In the genomic region with DNA sequence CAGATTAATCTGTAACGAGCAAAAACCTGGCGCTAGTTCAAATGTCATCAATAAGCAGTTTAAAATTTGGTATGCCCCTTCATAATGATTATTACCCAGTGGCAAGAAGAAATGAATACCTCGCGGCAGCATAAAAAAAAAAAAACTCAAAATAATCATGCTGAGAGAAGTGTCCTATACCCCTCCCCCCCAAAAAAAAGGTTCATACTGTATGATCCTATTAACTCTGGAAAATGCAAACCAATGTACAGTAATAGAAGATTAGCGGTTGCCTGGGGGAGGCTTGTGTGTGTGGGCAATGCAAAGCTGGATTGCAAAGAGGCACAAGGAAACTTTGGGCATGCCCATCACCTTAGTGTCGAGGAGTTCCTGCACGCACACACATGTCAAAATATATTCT, we compare ENCODE assay signal across 8 mouse cellular contexts. TPM values are rescaled to one million over a fixed set of nuclear protein-coding genes. Genes with fewer than 3 reads are reported as not detected.
DNase-seq lines count a peak whose midpoint lies in the region; ATAC-seq and TF ChIP-seq lines count a peak whose summit lies in the region.

Scn8a (plus strand) TSS at position 301 of the 400 bp plus-strand sequence.

- peaks cover 57% of the 10 kb centered on the region for H3K27me3 ChIP-seq in kidney, embryonic 15.5 days
- H3K27me3 ChIP-seq in embryonic facial prominence, embryonic 10.5 days (replicated peaks; ENCODE audit: low read depth, poor library complexity, severe bottlenecking) = peaks cover 59% of the 10 kb centered on the region
- H3K27me3 ChIP-seq in hindbrain, postnatal 0 days (ENCODE audit: insufficient read depth, low read length) = no peaks in the 10 kb centered on the region
- peaks cover 13% of the 10 kb centered on the region for H3K27me3 ChIP-seq in midbrain, embryonic 11.5 days (ENCODE audit: control insufficient read depth, insufficient read depth, low read length)

- no peaks in the 10 kb centered on the region for H3K9me3 ChIP-seq in kidney, embryonic 15.5 days (replicated peaks)
- H3K9me3 ChIP-seq in embryonic facial prominence, embryonic 10.5 days = peaks cover 7% of the 10 kb centered on the region; the same call in 1 of the 2 replicates
- no peaks in the 10 kb centered on the region for H3K9me3 ChIP-seq in hindbrain, postnatal 0 days (ENCODE audit: low read length)
- no peaks in the 10 kb centered on the region for H3K9me3 ChIP-seq in midbrain, embryonic 11.5 days (ENCODE audit: control insufficient read depth, low read length)

- TF ChIP-seq CTCF in hindbrain, postnatal 0 days (IDR thresholded peaks at IDR 0.05; ENCODE audit: low read depth) = no peak

- H3K4me2 ChIP-seq in kidney, embryonic 15.5 days = peak within 1 kb of the TSS; percentile 92
- peak within 1 kb of the TSS; percentile 61 for H3K4me2 ChIP-seq in hindbrain, postnatal 0 days (ENCODE audit: low read depth, low read length)
- peak within 1 kb of the TSS; percentile 50 for H3K4me2 ChIP-seq in midbrain, embryonic 11.5 days

- peak within 1 kb of the TSS; percentile 38; the same call in 1 of the 2 replicates for H3K9ac ChIP-seq in kidney, embryonic 15.5 days
- peak within 1 kb of the TSS; percentile 86 for H3K9ac ChIP-seq in hindbrain, postnatal 0 days (replicated peaks; ENCODE audit: low read length)
- H3K9ac ChIP-seq in midbrain, embryonic 11.5 days (ENCODE audit: low read length) = peak within 1 kb of the TSS; percentile 57

- H3K4me3 ChIP-seq in kidney, embryonic 15.5 days (replicated peaks) = peak within 1 kb of the TSS; percentile 83
- peak within 1 kb of the TSS; percentile 84 for H3K4me3 ChIP-seq in embryonic facial prominence, embryonic 10.5 days
- peak within 1 kb of the TSS; percentile 80 for H3K4me3 ChIP-seq in hindbrain, postnatal 0 days (ENCODE audit: low read length)
- peak within 1 kb of the TSS; percentile 89 for H3K4me3 ChIP-seq in midbrain, embryonic 11.5 days (ENCODE audit: low read depth, low read length)

- WGBS in kidney, embryonic 15.5 days = 72% methylated on average over 7 of the region's 7 CpGs
- 76% methylated on average over 7 of the region's 7 CpGs for WGBS in embryonic facial prominence, embryonic 10.5 days
- WGBS in hindbrain, postnatal 0 days = 46% methylated on average over 7 of the region's 7 CpGs
- 82% methylated on average over 7 of the region's 7 CpGs for WGBS in midbrain, embryonic 11.5 days

- peaks cover 34% of the 10 kb centered on the region for H3K4me1 ChIP-seq in kidney, embryonic 15.5 days
- peaks cover 23% of the 10 kb centered on the region for H3K4me1 ChIP-seq in embryonic facial prominence, embryonic 10.5 days
- no peaks in the 10 kb centered on the region for H3K4me1 ChIP-seq in hindbrain, postnatal 0 days (ENCODE audit: insufficient read depth, low read length)
- H3K4me1 ChIP-seq in midbrain, embryonic 11.5 days (ENCODE audit: control insufficient read depth, insufficient read depth, low read length) = peaks cover 19% of the 10 kb centered on the region

- no peaks in the 10 kb centered on the region for H3K36me3 ChIP-seq in kidney, embryonic 15.5 days
- no peaks in the 10 kb centered on the region for H3K36me3 ChIP-seq in embryonic facial prominence, embryonic 10.5 days (replicated peaks)
- no peaks in the 10 kb centered on the region for H3K36me3 ChIP-seq in hindbrain, postnatal 0 days (ENCODE audit: insufficient read depth, low read length)
- no peaks in the 10 kb centered on the region for H3K36me3 ChIP-seq in midbrain, embryonic 11.5 days (ENCODE audit: control insufficient read depth, insufficient read depth, low read length)

- no peak for ATAC-seq in kidney, embryonic 15.5 days (replicated peaks; ENCODE audit: low FRiP score)
- ATAC-seq in hindbrain, postnatal 0 days = no peak
- no peak for ATAC-seq in midbrain, embryonic 11.5 days (ENCODE audit: low FRiP score)

- no peak within 1 kb of the TSS for H3K27ac ChIP-seq in kidney, embryonic 15.5 days
- peak within 1 kb of the TSS; percentile 61 for H3K27ac ChIP-seq in embryonic facial prominence, embryonic 10.5 days (replicated peaks)
- peak within 1 kb of the TSS; percentile 85 for H3K27ac ChIP-seq in hindbrain, postnatal 0 days
- H3K27ac ChIP-seq in midbrain, embryonic 11.5 days (ENCODE audit: low read depth, low read length) = no peak within 1 kb of the TSS

- DNase-seq in kidney, postnatal 25 days = no peak
- no peak for DNase-seq in embryonic facial prominence, embryonic 10.5 days (ENCODE audit: low spot score)
- no peak for DNase-seq in hindbrain, postnatal 0 days (ENCODE audit: low spot score)
- peak; percentile 35 for DNase-seq in midbrain, embryonic 11.5 days (ENCODE audit: low spot score, missing footprints)
- DNase-seq in Muller cell, postnatal 12 days (ENCODE audit: inconsistent ontology term) = no peak
- DNase-seq in spleen, adult 18-20 months = no peak
- DNase-seq in adrenal gland, adult 18-20 months (ENCODE audit: low spot score in 2 of 2) = no peak

RNA-seq across cellular contexts. Expression of gene Scn8a, which starts in this region (rescaled TPM):
- 11.9 and 13.3 TPM in 2 replicates for polyA plus RNA-seq in kidney, embryonic 15.5 days (2015; fragmentation: Nextera tagmentation; extraction: Ambion mirVana)
- 7.3 and 8.1 TPM in 2 replicates for polyA plus RNA-seq in embryonic facial prominence, embryonic 10.5 days (2016; fragmentation: Nextera tagmentation; extraction: Ambion mirVana)
- 40.1 and 45.7 TPM in 2 replicates for total RNA-seq in hindbrain, postnatal 0 days (2014; rRNA removed)
- 26.9 and 32.4 TPM in 2 replicates for polyA plus RNA-seq in hindbrain, postnatal 0 days (2015; fragmentation: Nextera tagmentation; extraction: Ambion mirVana)
- 11.6 and 14.9 TPM in 2 replicates for polyA plus RNA-seq in midbrain, embryonic 11.5 days (2014; fragmentation: Nextera tagmentation; extraction: Ambion mirVana)
- 1 to 10 TPM; 2.8 to 3.6 TPM for total RNA-seq in adrenal gland, adult 18-20 months (2021)

Comparison
In these comparisons a context has a peak if more than half of its experiments do, and no peak if none do; other contexts are left out.
1. H3K27ac ChIP-seq: peak in embryonic facial prominence, embryonic 10.5 days (single experiment) and hindbrain, postnatal 0 days (single experiment); none in kidney, embryonic 15.5 days (single experiment) and midbrain, embryonic 11.5 days (single experiment).
2. Peak in every context shown above with its lines, with median percentiles within 50 percentile points of each other: H3K4me2 ChIP-seq, H3K4me3 ChIP-seq and H3K9ac ChIP-seq.